Mouse (Mus musculus): ENCODE measurements around the gene Gm17324. TPM values are rescaled to one million over a fixed set of nuclear protein-coding genes. Genes with fewer than 3 reads are reported as not detected.

Gene Gm17324
- total RNA-seq, 2 experiments from 2014 or later: not detected

Small RNA genes lying within 50 kb of the gene (microRNA-seq; reads per million reads assigned to microRNA genes)
- gene Gm26377: not detected

Other genes starting within 250 kb of the Gm17324 start
- under 1 TPM in 1 of 2 experiments, not detected in 1; 0.39 TPM for gene Gsta1, start 218.1 kb downstream of the Gm17324 start, total RNA-seq (2021)
- gene Gm3776, start 191.7 kb downstream of the Gm17324 start, total RNA-seq (2021): under 1 TPM; 0.39 to 0.89 TPM
- not detected for gene Gm10639, start 158.9 kb downstream of the Gm17324 start, total RNA-seq (2021)
- gene Omt2a, start 134.0 kb downstream of the Gm17324 start, total RNA-seq (2021): not detected
- gene Omt2b, start 121.2 kb downstream of the Gm17324 start, total RNA-seq (2021): not detected
- 1 to 10 TPM in 1 of 2 experiments, under 1 TPM in 1; 0.45 to 1.2 TPM for gene Gsta2, start 93.0 kb downstream of the Gm17324 start, total RNA-seq (2021)
- gene Dppa5a, start 80.6 kb downstream of the Gm17324 start, total RNA-seq (2021): not detected
- not detected for gene Ooep, start 70.1 kb downstream of the Gm17324 start, total RNA-seq (2021)
- gene Ddx43, start 53.0 kb downstream of the Gm17324 start, total RNA-seq (2021): not detected
- under 1 TPM; 0.45 to 0.55 TPM for gene Cgas, start 5.5 kb downstream of the Gm17324 start, total RNA-seq (2021)
- gene Mto1, start 578 bp downstream of the Gm17324 start, total RNA-seq (2021): 10 to 100 TPM; 24.5 to 25.5 TPM
- gene Eef1a1, start 40.4 kb upstream of the Gm17324 start, total RNA-seq (2021): 1,000 to 10,000 TPM; 1,031 to 1,197 TPM
- gene Slc17a5, start 139.3 kb upstream of the Gm17324 start, total RNA-seq (2021): 1 to 10 TPM; 5.2 to 6.0 TPM
- gene Cd109, start 166.8 kb upstream of the Gm17324 start, total RNA-seq (2021): 1 to 10 TPM; 1.3 to 1.8 TPM